Mouse (Mus musculus): ENCODE data around the gene Zfp598. TPM values are rescaled to one million over a fixed set of nuclear protein-coding genes. Genes with fewer than 3 reads are reported as not detected.

Zfp598 gene
- total RNA-seq, 2 experiments from 2014 or later = 36.9 to 40.0 TPM

GRCm38 (mm10) chr17:24677500-24678080, 8.1 kb downstream of the Zfp598 start:
- DNase-seq (ENCODE audit: extremely low spot score in 1 of 2, low spot score in 1 of 2) = no peak

- DNase-seq (ENCODE audit: extremely low spot score in 1 of 2, low spot score in 1 of 2) = no peak
These were observed 17.0 kb downstream of the Zfp598 start for GRCm38 (mm10) chr17:24686514-24686913.

- DNase-seq (ENCODE audit: extremely low spot score in 1 of 2, low spot score in 1 of 2) = no peak
These were observed 17.7 kb downstream of the Zfp598 start for GRCm38 (mm10) chr17:24687146-24687595.

GRCm38 (mm10) chr17:24687599-24687998, 18.1 kb downstream of the Zfp598 start:
- DNase-seq (ENCODE audit: extremely low spot score in 1 of 2, low spot score in 1 of 2) = no peak

GRCm38 (mm10) chr17:24689251-24690081, 20.0 kb downstream of the Zfp598 start, which contains the start of gene Syngr3:
Gene Syngr3 (minus strand): TSS chr17:24689955.
- peak; percentile 49 to 50 for DNase-seq (ENCODE audit: extremely low spot score in 1 of 2, low spot score in 1 of 2)

GRCm38 (mm10) chr17:24692385-24692784, 22.9 kb downstream of the Zfp598 start:
- no peak for DNase-seq (ENCODE audit: extremely low spot score in 1 of 2, low spot score in 1 of 2)

- DNase-seq (ENCODE audit: extremely low spot score in 1 of 2, low spot score in 1 of 2) = no peak
These were observed 26.0 kb downstream of the Zfp598 start for GRCm38 (mm10) chr17:24695326-24696010.

GRCm38 (mm10) chr17:24696011-24696697, 26.7 kb downstream of the Zfp598 start, which contains the start of the genes Gfer and Noxo1:
Gene Gfer (minus strand): TSS chr17:24696156.
Gene Noxo1 (plus strand): TSS chr17:24696234.
- DNase-seq (ENCODE audit: extremely low spot score in 1 of 2, low spot score in 1 of 2) = peak; percentile 66 to 72

GRCm38 (mm10) chr17:24697985-24698384, 28.5 kb downstream of the Zfp598 start:
- no peak for DNase-seq (ENCODE audit: extremely low spot score in 1 of 2, low spot score in 1 of 2)

GRCm38 (mm10) chr17:24698715-24699114, 29.2 kb downstream of the Zfp598 start:
- DNase-seq (ENCODE audit: extremely low spot score in 1 of 2, low spot score in 1 of 2) = no peak

GRCm38 (mm10) chr17:24699473-24699872, 30.0 kb downstream of the Zfp598 start:
- DNase-seq (ENCODE audit: extremely low spot score in 1 of 2, low spot score in 1 of 2) = no peak

GRCm38 (mm10) chr17:24701251-24701650, 31.8 kb downstream of the Zfp598 start:
- no peak for DNase-seq (ENCODE audit: extremely low spot score in 1 of 2, low spot score in 1 of 2)

GRCm38 (mm10) chr17:24705821-24706220, 36.3 kb downstream of the Zfp598 start:
- DNase-seq (ENCODE audit: extremely low spot score in 1 of 2, low spot score in 1 of 2) = no peak

- peak; percentile 94 for DNase-seq (ENCODE audit: extremely low spot score in 1 of 2, low spot score in 1 of 2)
These were observed 37.7 kb downstream of the Zfp598 start, which contains the start of gene Tbl3 for GRCm38 (mm10) chr17:24706982-24707800. Gene Tbl3 (minus strand): TSS chr17:24707660.

GRCm38 (mm10) chr17:24707801-24708425, 38.4 kb downstream of the Zfp598 start:
- DNase-seq (ENCODE audit: extremely low spot score in 1 of 2, low spot score in 1 of 2) = no peak

GRCm38 (mm10) chr17:24708646-24709045, 39.2 kb downstream of the Zfp598 start:
- DNase-seq (ENCODE audit: extremely low spot score in 1 of 2, low spot score in 1 of 2) = no peak

GRCm38 (mm10) chr17:24715556-24715955, 46.1 kb downstream of the Zfp598 start:
- no peak for DNase-seq (ENCODE audit: extremely low spot score in 1 of 2, low spot score in 1 of 2)

GRCm38 (mm10) chr17:24716166-24716682, 46.7 kb downstream of the Zfp598 start:
- DNase-seq (ENCODE audit: extremely low spot score in 1 of 2, low spot score in 1 of 2) = no peak

- no peak for DNase-seq (ENCODE audit: extremely low spot score in 1 of 2, low spot score in 1 of 2)
These were observed 48.5 kb downstream of the Zfp598 start, which contains the start of the genes Rnf151 and Rps2 for GRCm38 (mm10) chr17:24717943-24718342. Gene Rnf151 (minus strand): TSS chr17:24718063. Gene Rps2 (plus strand): TSS chr17:24718116.

Data from layer of hippocampus, postnatal 25 days (tissue).